Mouse (Mus musculus): ENCODE data around the gene Trmt2a.

- no peak for TF ChIP-seq CTCF (IDR thresholded peaks at IDR 0.05; ENCODE audit: low read depth, low read length)
- TF ChIP-seq POLR2AphosphoS5 (IDR thresholded peaks at IDR 0.05; ENCODE audit: insufficient replicate concordance, low read depth, low read length): no peak
- no peak for TF ChIP-seq TAL1 (conservative IDR thresholded peaks at IDR 0.05; ENCODE audit: low read depth, low read length)
Measured at GRCm38 (mm10) chr16:18201620-18202019, 46.9 kb upstream of the Trmt2a start.

All from G1E (cell line).